Mouse (Mus musculus): ENCODE results near the gene Hspb6.

DNA sequence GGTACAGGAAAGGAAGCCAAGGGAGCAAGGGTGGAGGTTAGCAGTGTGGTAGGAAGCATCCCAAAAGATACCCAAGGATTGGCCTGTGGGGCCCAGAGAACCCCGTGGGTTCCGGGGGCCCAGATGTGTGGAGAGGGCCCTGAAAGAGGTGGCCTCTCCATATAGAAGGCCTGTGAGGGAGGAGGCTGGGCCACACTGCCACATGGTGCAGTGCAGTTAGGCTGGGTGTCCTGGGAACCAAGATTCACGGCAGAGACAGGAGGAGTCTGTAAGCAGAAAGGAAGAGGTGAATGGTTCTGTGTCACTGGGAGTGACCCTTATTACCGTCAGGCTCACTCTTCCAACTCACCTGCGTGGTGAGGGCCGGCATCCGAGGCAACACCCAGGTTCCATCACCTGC, 11.4 kb upstream of the Hspb6 start:
- no peak for TF ChIP-seq CTCF (IDR thresholded peaks at IDR 0.05; ENCODE audit: insufficient read depth, low read length)
- TF ChIP-seq POLR2A (IDR thresholded peaks at IDR 0.05; ENCODE audit: borderline replicate concordance, extremely low read depth, low read depth, low read length), result no peak

All from lung, adult 2 months (tissue).